Mouse (Mus musculus): Measurements from ENCODE around the gene Dnaaf1. TPM values are rescaled to one million over a fixed set of nuclear protein-coding genes. Genes with fewer than 3 reads are reported as not detected.

Gene Dnaaf1
- polyA plus RNA-seq, 1 experiment: not detected

DNA sequence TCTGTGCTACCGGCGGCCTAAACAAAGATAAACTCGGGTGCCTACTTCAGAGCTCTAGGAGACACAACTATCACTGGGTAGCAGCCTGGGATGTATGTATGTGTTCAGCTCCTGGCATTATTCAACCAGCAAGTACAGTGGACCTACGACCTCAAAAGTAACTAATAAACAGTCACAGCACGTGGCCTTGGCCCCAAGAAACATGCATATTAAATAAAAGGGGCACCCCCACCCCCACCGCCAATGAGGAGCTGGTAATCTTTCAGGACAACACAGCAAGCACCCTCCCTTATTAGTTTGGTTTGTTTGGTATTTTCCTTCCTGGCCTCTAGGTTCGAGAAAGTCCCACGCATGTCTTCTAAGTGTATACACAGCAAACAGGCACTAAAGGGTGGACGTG lies 6.8 kb upstream of the Dnaaf1 start:
- no peaks in the 10 kb centered on the region for H3K4me1 ChIP-seq (ENCODE audit: control insufficient read depth, insufficient read depth, low read length)
- H3K4me3 ChIP-seq (ENCODE audit: insufficient read depth, low read length): no peak overlapping the region
- H3K27ac ChIP-seq (ENCODE audit: insufficient read depth, low read length): no peak overlapping the region
- no peak for TF ChIP-seq CTCF (IDR thresholded peaks at IDR 0.05; ENCODE audit: borderline replicate concordance, insufficient read depth, low read length)
- no peak for TF ChIP-seq POLR2A (IDR thresholded peaks at IDR 0.05; ENCODE audit: low read depth, low read length)

DNA sequence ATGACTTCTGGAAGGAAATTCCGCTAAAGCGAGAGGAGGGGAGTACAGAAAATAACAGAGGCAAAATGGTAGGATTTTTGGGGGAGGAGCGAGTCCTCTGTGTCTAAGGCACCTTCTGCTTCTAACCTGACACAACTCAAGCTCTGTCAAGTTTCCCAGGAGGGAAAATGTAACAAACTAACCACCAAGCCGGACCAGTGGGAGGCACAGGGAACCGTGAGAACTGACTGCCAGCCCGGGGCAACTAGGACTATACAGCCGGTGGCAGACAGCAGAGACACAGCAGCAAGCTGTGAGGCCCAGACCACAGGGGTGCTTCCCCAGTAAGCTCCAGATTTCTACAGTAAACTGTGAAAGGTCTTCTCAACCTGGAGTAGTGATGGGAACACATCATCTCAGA lies 6.1 kb upstream of the Dnaaf1 start:
- TF ChIP-seq POLR2A (IDR thresholded peaks at IDR 0.05; ENCODE audit: low read depth, low read length) (no peak), CTCF (IDR thresholded peaks at IDR 0.05; ENCODE audit: borderline replicate concordance, insufficient read depth, low read length) (no peak)

DNA sequence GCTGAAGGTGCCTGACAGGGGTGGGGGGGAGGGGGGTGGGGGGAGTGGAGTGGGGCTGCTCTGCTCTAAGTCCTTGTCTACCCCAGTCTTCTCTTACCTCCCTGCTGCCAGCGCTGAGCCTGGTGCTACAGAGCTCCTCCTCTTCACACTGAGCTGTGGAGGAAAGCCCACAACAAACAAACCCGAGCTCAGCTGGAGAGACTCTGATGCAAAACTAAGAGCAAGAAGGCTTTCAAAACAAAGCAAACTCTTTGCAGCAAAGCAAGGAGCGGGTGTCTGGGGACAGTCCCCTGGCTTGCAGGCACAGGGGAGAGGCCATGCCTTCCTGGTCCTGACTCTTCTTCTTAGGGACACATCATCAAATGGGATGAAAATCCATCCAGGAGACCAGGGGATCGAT lies 5.2 kb upstream of the Dnaaf1 start:
- TF ChIP-seq CTCF (IDR thresholded peaks at IDR 0.05; ENCODE audit: borderline replicate concordance, insufficient read depth, low read length) (no peak), POLR2A (IDR thresholded peaks at IDR 0.05; ENCODE audit: low read depth, low read length) (no peak)
- Histone ChIP-seq H3K27ac (ENCODE audit: insufficient read depth, low read length) (no peak overlapping the region), H3K4me3 (ENCODE audit: insufficient read depth, low read length) (no peak overlapping the region), H3K4me1 (ENCODE audit: control insufficient read depth, insufficient read depth, low read length) (no peaks in the 10 kb centered on the region)

More for the DNA sequence above, 6.1 kb upstream of the Dnaaf1 start:
- Histone ChIP-seq H3K4me3 (ENCODE audit: insufficient read depth, low read length) (no peak overlapping the region), H3K27ac (ENCODE audit: insufficient read depth, low read length) (no peak overlapping the region), H3K4me1 (ENCODE audit: control insufficient read depth, insufficient read depth, low read length) (no peaks in the 10 kb centered on the region)

DNA sequence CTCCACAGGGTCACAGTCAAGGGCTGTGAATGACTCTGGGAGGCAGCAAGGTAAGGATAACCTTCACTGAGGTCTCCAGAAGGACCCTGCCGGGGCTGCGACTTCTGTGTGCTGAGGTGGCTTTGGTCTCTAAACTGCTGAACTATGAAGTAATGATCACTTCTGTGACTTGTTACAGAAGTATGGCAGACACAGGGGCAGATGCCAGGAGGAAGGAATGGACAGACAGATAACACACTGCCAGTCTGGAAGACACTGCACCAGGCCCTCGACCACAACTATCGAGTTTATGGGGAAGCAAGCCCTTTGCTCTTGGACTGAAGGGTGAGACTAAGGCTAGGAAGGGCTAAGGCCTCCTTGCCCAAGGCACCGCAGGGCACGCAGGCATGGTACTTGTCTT lies 3.9 kb upstream of the Dnaaf1 start:
- H3K27ac ChIP-seq (ENCODE audit: insufficient read depth, low read length): no peak overlapping the region
- H3K4me3 ChIP-seq (ENCODE audit: insufficient read depth, low read length): no peak overlapping the region
- no peaks in the 10 kb centered on the region for H3K4me1 ChIP-seq (ENCODE audit: control insufficient read depth, insufficient read depth, low read length)
- TF ChIP-seq CTCF (IDR thresholded peaks at IDR 0.05; ENCODE audit: borderline replicate concordance, insufficient read depth, low read length) (no peak), POLR2A (IDR thresholded peaks at IDR 0.05; ENCODE audit: low read depth, low read length) (no peak)

DNA sequence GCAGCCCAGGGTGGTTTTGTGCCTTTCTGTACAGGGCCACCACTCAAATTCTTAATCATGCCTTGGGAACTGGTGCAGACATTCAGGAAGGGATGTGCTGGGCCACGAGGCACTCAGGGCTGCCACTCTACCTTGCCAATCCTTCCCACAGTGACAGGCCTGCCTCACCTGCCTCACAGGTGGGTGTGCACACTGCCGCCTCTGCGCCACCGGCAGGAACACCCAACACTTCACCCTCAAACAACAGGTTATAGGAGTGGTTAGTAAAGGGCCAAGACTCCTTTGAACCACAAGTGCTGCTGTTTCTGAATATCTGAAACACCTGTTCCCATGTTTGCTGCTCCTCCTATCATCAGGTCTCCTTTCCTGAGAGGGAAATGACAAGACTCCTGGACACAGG lies 2.6 kb upstream of the Dnaaf1 start:
- Histone ChIP-seq H3K27ac (ENCODE audit: insufficient read depth, low read length) (no peak overlapping the region), H3K4me3 (ENCODE audit: insufficient read depth, low read length) (no peak overlapping the region), H3K4me1 (ENCODE audit: control insufficient read depth, insufficient read depth, low read length) (no peaks in the 10 kb centered on the region)
- TF ChIP-seq CTCF (IDR thresholded peaks at IDR 0.05; ENCODE audit: borderline replicate concordance, insufficient read depth, low read length) (no peak), POLR2A (IDR thresholded peaks at IDR 0.05; ENCODE audit: low read depth, low read length) (no peak)

DNA sequence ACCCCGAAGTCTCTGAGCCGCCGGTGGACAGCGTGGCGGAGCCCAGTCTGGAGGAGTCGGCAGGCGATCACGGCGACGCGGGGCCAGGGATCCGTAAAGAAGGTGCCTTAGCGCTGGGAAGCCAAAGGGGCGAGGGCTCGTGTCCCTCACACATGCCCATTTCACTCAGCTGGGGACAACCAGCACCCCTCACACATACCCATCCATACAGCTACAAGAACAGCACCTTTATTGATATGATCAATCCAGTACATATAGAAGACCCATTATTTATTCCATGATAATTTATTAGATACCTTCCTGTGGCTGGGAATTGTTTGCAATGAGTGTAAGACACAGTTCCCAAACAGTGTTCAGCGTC lies 311 bp downstream of the Dnaaf1 start:
- peak overlapping the region; percentile 34 for H3K4me3 ChIP-seq (ENCODE audit: insufficient read depth, low read length)
- H3K27ac ChIP-seq (ENCODE audit: insufficient read depth, low read length): no peak overlapping the region
- TF ChIP-seq CTCF (IDR thresholded peaks at IDR 0.05; ENCODE audit: borderline replicate concordance, insufficient read depth, low read length) (no peak), POLR2A (IDR thresholded peaks at IDR 0.05; ENCODE audit: low read depth, low read length) (no peak)
- H3K4me1 ChIP-seq (ENCODE audit: control insufficient read depth, insufficient read depth, low read length): no peaks in the 10 kb centered on the region

DNA sequence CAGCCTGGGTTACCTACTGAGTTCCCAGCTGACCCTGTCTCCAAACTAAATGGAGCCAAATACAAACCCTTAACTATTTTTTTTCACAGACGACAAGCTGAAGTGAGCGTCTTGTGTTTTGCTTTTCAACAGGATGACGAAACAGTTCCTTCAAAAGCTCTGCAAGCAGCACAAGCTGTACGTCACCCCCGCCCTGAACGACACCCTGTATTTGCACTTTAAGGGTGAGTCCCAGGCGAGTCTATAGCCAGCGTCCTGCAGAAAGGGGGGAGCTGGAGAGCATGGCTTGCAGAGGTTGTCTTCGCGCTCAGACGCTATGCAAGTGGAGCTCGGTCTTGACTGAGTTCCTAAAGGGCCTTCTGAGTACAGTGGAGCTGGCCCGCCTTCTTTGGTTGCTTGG lies 4.1 kb downstream of the Dnaaf1 start:
- no peak for TF ChIP-seq POLR2A (IDR thresholded peaks at IDR 0.05; ENCODE audit: low read depth, low read length)
- no peak for TF ChIP-seq CTCF (IDR thresholded peaks at IDR 0.05; ENCODE audit: borderline replicate concordance, insufficient read depth, low read length)
- Histone ChIP-seq H3K4me1 (ENCODE audit: control insufficient read depth, insufficient read depth, low read length) (no peaks in the 10 kb centered on the region), H3K4me3 (ENCODE audit: insufficient read depth, low read length) (no peak overlapping the region), H3K27ac (ENCODE audit: insufficient read depth, low read length) (no peak overlapping the region)

DNA sequence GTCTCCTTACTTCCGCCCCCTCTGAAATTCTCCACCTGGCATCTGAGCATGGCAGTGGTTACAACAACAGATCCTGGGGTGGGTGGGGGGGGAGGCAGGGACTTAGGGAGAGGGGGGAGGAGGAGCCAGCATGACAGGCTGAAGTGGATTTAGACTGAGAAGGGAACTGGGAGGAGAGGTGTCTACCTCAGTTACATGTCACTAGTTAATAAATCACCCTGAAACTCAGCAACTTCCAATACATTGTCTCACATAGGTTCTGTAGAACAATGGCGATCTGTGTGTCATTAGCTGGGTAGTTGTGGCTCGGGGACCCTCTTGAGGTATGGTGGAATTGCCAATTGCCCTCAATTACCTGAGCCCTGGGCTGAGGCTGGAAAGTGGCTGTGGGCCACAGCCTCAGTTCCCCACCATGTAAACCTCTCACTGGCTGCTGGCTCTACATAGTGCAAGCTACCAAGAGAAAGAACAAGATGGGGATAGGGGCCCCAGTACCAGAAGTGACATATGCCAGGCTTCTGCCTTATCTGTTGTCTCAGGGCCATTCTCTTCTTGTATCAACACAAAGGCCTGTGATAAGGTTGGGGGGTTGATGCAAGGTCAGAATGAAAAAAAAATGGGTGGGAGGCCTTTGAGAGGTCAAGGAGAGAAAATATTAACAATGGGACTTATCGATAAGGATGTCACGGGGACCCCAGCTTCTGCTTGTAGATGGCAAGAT lies 5.6 kb downstream of the Dnaaf1 start:
- Histone ChIP-seq H3K4me3 (ENCODE audit: insufficient read depth, low read length) (no peak overlapping the region), H3K4me1 (ENCODE audit: control insufficient read depth, insufficient read depth, low read length) (no peaks in the 10 kb centered on the region), H3K27ac (ENCODE audit: insufficient read depth, low read length) (no peak overlapping the region)
- TF ChIP-seq POLR2A (IDR thresholded peaks at IDR 0.05; ENCODE audit: low read depth, low read length) (no peak), CTCF (IDR thresholded peaks at IDR 0.05; ENCODE audit: borderline replicate concordance, insufficient read depth, low read length) (no peak)

DNA sequence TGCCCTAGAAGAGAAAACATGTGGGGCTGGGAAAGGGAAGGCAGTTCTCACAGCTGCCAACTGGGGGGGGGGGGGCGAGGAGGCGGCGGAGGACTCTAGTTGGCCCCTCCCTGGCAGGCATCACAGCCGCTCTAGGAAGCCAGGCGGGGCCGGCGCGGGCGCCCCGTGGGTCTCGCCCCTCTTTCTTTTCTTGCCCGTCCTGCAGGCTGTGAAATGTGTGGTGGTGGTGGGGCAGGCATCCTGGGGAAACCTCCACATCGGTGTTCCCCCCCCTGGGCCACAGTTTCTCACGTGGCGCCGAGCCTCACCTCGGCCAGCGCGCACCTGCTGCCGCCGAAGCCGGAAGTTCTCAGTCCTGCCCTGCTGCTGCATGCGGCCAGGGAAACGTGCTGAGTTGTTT lies 10.9 kb downstream of the Dnaaf1 start:
- Histone ChIP-seq H3K27ac (ENCODE audit: insufficient read depth, low read length) (no peak overlapping the region), H3K4me3 (ENCODE audit: insufficient read depth, low read length) (no peak overlapping the region), H3K4me1 (ENCODE audit: control insufficient read depth, insufficient read depth, low read length) (no peaks in the 10 kb centered on the region)
- TF ChIP-seq POLR2A (IDR thresholded peaks at IDR 0.05; ENCODE audit: low read depth, low read length) (no peak), CTCF (IDR thresholded peaks at IDR 0.05; ENCODE audit: borderline replicate concordance, insufficient read depth, low read length) (no peak)

DNA sequence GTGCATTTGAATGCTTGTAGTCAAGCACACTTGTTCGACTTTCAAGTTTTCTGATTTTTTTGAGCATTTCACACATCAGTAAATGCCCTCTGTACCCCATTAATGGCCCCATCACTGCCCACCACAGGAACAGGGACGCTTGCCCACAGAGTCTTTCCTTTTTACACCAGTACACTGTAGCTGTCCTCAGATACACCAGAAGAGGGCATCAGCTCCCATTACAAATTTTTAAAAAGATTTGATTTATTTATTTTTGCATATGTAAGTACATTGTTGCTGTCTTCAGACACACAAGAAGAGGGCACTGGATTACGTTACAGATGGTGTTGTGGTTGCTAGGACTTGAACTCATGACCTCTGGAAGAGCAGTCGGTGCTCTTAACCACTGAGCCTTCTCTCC lies 13.3 kb downstream of the Dnaaf1 start:
- TF ChIP-seq CTCF (IDR thresholded peaks at IDR 0.05; ENCODE audit: borderline replicate concordance, insufficient read depth, low read length) (no peak), POLR2A (IDR thresholded peaks at IDR 0.05; ENCODE audit: low read depth, low read length) (no peak)
- no peak overlapping the region for H3K4me3 ChIP-seq (ENCODE audit: insufficient read depth, low read length)
- H3K4me1 ChIP-seq (ENCODE audit: control insufficient read depth, insufficient read depth, low read length): no peaks in the 10 kb centered on the region
- no peak overlapping the region for H3K27ac ChIP-seq (ENCODE audit: insufficient read depth, low read length)

All from embryonic fibroblast, embryonic 13.5 days (primary cell).